Mouse (Mus musculus) leukemia stem cell, adult 10-12 weeks (primary cell): ENCODE measurements around the gene Hrnr. TPM values are rescaled to one million over a fixed set of nuclear protein-coding genes. Genes with fewer than 3 reads are reported as not detected.

Experiments
- polyA plus RNA-seq: library from polyadenylated mRNA; stranded (reverse); fragments of >175 nt; gene quantifications from 2 replicates; pipeline ENCODE4 v1.2.3, GENCODE M21; 2012; ENCODE audit warnings: low replicate concordance

The Hrnr gene
- not detected in 2 replicates for polyA plus RNA-seq

DNA sequence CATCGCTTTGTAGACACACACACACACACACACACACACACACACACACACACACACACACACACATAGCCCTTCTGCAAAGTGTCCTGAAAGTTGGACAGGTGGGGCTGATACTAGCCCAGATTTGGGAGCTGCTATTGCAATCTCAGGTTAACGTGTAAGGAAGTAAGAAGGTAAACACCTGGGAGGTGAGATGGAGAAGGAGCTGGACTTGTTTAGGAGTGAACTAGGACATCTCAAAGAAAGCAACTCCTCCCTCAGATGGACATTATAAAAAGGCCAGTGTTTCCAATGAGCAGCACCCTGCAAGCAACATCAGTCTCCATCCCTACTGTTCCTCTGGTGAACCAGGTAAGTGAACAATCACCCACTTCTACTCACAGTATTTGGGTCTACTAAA is at the start of gene Hrnr:
Gene Hrnr (plus strand): TSS at position 301 of the 400 bp plus-strand sequence.

DNA sequence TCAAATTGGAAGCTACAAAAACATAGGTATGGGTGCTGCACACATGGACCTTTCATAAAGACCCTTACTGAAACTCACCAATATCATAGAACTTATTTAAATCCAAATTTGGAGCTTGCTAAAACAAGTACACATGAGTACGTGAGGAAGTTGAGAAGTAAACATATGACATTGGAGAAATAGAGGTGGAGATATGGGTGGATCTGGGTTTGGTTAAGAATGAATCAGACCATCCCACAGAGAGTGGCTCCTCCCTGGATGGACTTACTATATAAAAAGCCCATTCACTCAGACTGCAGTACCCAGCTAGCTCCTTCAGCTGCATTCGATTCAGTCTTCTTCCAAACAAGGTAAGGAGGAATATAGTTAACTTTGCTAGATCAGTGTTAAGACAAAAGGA is 46.3 kb upstream of the Hrnr start, which contains the start of gene Flg:
Gene Flg (plus strand): TSS at position 301 of the 400 bp plus-strand sequence.

Other genes with a start within 250 kb of the Hrnr start
- gene Crnn, start 175.0 kb upstream of the Hrnr start, polyA plus RNA-seq: not detected in 2 replicates
- gene Flg2, start 122.5 kb upstream of the Hrnr start, polyA plus RNA-seq: not detected in 2 replicates
- gene Flg, start 46.2 kb upstream of the Hrnr start, polyA plus RNA-seq: not detected in 2 replicates
- gene Rptn, start 74.0 kb downstream of the Hrnr start, polyA plus RNA-seq: not detected in 2 replicates
- 0.02 TPM in 1 of 2 replicates, not detected in the other for gene Tchh, start 122.6 kb downstream of the Hrnr start, polyA plus RNA-seq
- not detected in 2 replicates for gene Tchhl1, start 149.0 kb downstream of the Hrnr start, polyA plus RNA-seq
- 7.7 and 9.4 TPM in 2 replicates for gene S100a11, start 200.7 kb downstream of the Hrnr start, polyA plus RNA-seq
- 1.1 and 19.2 TPM in 2 replicates for gene S100a10, start 235.3 kb downstream of the Hrnr start, polyA plus RNA-seq